Mouse (Mus musculus) heart, postnatal 14 days (tissue): Measurements from ENCODE around the gene Ap1m2. TPM values are rescaled to one million over a fixed set of nuclear protein-coding genes. Genes with fewer than 3 reads are reported as not detected.

ENCODE experiments used
- total RNA-seq, 2 experiments: library from RNA; stranded (reverse); gene quantifications; 2 replicates each; pipeline ENCODE4 v1.2.3; 2021

The Ap1m2 gene
- total RNA-seq, 2 experiments from 2014 or later: 0.12 TPM; not detected in 1

Other genes starting within 250 kb of the Ap1m2 start
- gene Zglp1, start 245.2 kb downstream of the Ap1m2 start, total RNA-seq: not detected
- under 1 TPM; 0.26 to 0.39 TPM for gene Gm49373, start 239.2 kb downstream of the Ap1m2 start, total RNA-seq
- 10 to 100 TPM; 25.4 to 26.8 TPM for gene Fdx1l, start 238.7 kb downstream of the Ap1m2 start, total RNA-seq
- 1 to 10 TPM in 1 of 2 experiments, under 1 TPM in 1; 0.68 to 1.8 TPM for gene Gm38431, start 220.3 kb downstream of the Ap1m2 start, total RNA-seq
- gene Raver1, start 220.3 kb downstream of the Ap1m2 start, total RNA-seq: 10 to 100 TPM; 27.4 to 31.2 TPM
- 1 to 10 TPM; 9.2 TPM for gene Tyk2, start 181.1 kb downstream of the Ap1m2 start, total RNA-seq
- gene Cdc37, start 162.4 kb downstream of the Ap1m2 start, total RNA-seq: 100 to 1,000 TPM; 151 to 157 TPM
- gene Pde4a, start 146.6 kb downstream of the Ap1m2 start, total RNA-seq: 10 to 100 TPM; 36.7 to 37.5 TPM
- 10 to 100 TPM; 38.6 to 40.8 TPM for gene Keap1, start 73.0 kb downstream of the Ap1m2 start, total RNA-seq
- under 1 TPM; 0.27 to 0.45 TPM for gene S1pr5, start 63.9 kb downstream of the Ap1m2 start, total RNA-seq
- 10 to 100 TPM; 73.3 to 85.0 TPM for gene Atg4d, start 47.0 kb downstream of the Ap1m2 start, total RNA-seq
- 10 to 100 TPM; 17.0 to 22.6 TPM for gene Kri1, start 24.4 kb downstream of the Ap1m2 start, total RNA-seq
- gene Cdkn2d, start 20.9 kb downstream of the Ap1m2 start, total RNA-seq: 10 to 100 TPM; 17.9 to 21.1 TPM
- 100 to 1,000 TPM; 105 to 116 TPM for gene Slc44a2, start 8.4 kb upstream of the Ap1m2 start, total RNA-seq
- gene Ilf3, start 55.5 kb upstream of the Ap1m2 start, total RNA-seq: 10 to 100 TPM; 30.6 to 31.3 TPM
- gene Qtrt1, start 99.5 kb upstream of the Ap1m2 start, total RNA-seq: 10 to 100 TPM in 1 of 2 experiments, 1 to 10 TPM in 1; 8.5 to 11.2 TPM
- gene Dnm2, start 112.6 kb upstream of the Ap1m2 start, total RNA-seq: 10 to 100 TPM; 78.3 to 81.6 TPM
- gene Tmed1, start 197.9 kb upstream of the Ap1m2 start, total RNA-seq: 10 to 100 TPM; 40.7 to 44.5 TPM
- 1 to 10 TPM; 2.1 TPM for gene AB124611, start 213.8 kb upstream of the Ap1m2 start, total RNA-seq
- 10 to 100 TPM; 50.3 to 54.2 TPM for gene Carm1, start 234.6 kb upstream of the Ap1m2 start, total RNA-seq